Mouse (Mus musculus) ES-E14 (cell line): ENCODE results near the gene Shroom3.

Source experiments
- CHD2 ChIP-seq: IDR thresholded peaks from 2 replicates; pipeline ENCODE4 v1.6.1; 2014; ENCODE audit warnings: mild to moderate bottlenecking, low read depth, low read length, inconsistent platforms
- MAFK ChIP-seq: IDR thresholded peaks from 2 replicates; pipeline ENCODE4 v1.6.1; 2014; ENCODE audit warnings: mild to moderate bottlenecking, low read depth, low read length, inconsistent platforms; ENCODE audit not compliant: insufficient read depth
- ZNF384 ChIP-seq: IDR thresholded peaks from 2 replicates; pipeline ENCODE4 v1.6.1; 2012; ENCODE audit warnings: low read depth, low read length, inconsistent platforms

GRCm38 (mm10) chr5:92694316-92694995 lies 11.2 kb downstream of the Shroom3 start:
- TF ChIP-seq MAFK = no peak
- no peak for TF ChIP-seq CHD2
- no peak for TF ChIP-seq ZNF384
